Mouse (Mus musculus) adrenal gland, adult 2 months (tissue): ENCODE measurements around the gene Gm10491. TPM values are rescaled to one million over a fixed set of nuclear protein-coding genes. Genes with fewer than 3 reads are reported as not detected.

ENCODE experiments used
- DNase-seq: peaks from one replicate; pipeline ENCODE4 v3.0.0; 2021
- polyA plus RNA-seq: library from polyadenylated mRNA; depleted of rRNA; stranded (reverse); fragments of >200 nt; gene quantifications from 2 replicates; pipeline ENCODE4 v1.2.3, GENCODE M21; 2012; rRNA removed
- total RNA-seq, 2 experiments: library from RNA; stranded (reverse); gene quantifications; 2 replicates each; pipeline ENCODE4 v1.2.3; 2021

The Gm10491 gene
- total and polyA plus RNA-seq, 3 experiments, result not detected

DNA sequence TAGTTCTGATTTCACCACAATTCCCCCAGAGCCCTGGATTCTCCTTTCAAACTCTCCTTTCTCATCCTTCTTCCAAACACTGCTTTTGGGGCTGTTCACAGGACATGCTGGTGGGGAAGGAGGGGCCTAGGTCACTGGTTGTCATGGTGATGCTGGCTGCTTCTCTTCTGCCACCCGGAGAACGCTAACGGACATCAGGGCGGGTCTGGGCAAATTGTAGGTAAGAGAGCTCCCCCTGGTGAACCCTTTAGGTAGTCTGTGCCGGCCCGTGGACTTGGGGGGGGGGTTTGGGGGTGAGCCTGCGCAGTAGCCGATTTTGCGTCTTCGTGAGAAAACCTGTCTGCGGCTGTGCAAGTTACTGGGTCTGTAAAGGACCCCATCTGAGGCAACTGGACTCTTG lies 27.8 kb downstream of the Gm10491 start:
- DNase-seq, result peak; percentile 73

- peak; percentile 33 for DNase-seq
These were observed 29.1 kb downstream of the Gm10491 start for GRCm38 (mm10) chrX:7878495-7878894.

DNA sequence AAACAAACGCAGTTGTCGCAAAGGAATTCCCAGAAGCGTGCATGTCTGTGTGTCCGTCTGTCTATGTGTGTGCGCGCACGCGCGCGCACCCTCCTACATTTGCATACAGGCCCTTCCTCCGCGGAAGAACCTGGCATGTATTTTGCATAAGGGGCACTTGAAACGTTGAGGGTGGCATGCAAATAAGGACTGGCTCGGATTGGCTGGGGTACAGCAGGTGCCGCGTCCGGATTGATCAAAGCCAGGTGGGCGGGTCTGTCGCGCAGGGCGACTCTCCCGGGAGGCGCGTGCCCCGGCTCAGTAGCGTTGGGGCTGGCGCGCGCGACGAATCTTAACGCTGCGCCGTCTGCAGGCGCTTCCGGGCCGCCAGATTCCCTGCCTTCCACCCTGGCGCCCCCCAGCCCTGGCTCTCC lies 29.6 kb downstream of the Gm10491 start, which contains the start of gene Pim2:
TSS of gene Pim2 (plus strand) at position 256 of the 413 bp plus-strand sequence.
- DNase-seq, result peak; percentile 90

GRCm38 (mm10) chrX:7869826-7870225 lies 37.8 kb downstream of the Gm10491 start:
- DNase-seq, result no peak

- no peak for DNase-seq
These were observed 39.1 kb downstream of the Gm10491 start for GRCm38 (mm10) chrX:7868506-7868905.

DNA sequence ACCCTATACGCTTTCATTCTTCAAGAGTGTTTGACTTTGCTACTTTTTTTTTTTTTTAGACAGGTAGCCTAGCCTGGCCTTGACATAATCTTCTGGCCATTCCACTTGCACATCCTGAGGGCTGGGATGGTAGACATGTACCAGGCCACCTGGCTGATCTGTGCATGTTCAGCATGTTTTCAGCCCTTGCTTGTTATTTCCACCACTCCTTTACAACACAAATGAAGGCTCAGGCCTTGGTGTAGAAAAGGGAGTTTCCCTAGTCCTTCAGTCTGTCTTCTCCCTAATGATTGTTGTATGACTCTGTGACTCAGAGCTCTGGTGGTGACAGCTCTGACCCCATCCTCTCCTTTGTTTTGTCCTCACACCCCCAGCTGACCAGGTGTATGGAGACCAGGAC lies 40.5 kb downstream of the Gm10491 start:
- no peak for DNase-seq

DNA sequence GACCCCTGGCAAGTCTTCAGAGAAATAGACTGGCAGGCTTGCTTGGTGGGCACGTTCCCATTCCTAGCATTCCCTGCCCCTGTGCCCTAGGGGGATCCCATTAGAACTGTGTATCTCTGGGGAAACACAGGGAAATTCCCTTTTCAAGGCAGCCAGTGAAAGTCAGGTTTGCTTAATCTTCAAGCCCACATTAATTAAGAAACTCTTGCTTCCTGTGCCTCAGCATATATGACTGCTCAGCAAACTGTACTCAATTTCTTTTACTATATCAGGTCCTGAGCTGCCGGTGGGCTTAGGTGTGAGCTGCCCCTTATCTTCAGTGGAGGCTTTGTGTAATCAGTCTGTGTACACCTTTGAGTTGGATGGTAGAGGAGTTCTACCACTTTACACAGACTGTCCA lies 41.8 kb downstream of the Gm10491 start:
- no peak for DNase-seq

GRCm38 (mm10) chrX:7865343-7865742 lies 42.3 kb downstream of the Gm10491 start:
- DNase-seq, result no peak

DNA sequence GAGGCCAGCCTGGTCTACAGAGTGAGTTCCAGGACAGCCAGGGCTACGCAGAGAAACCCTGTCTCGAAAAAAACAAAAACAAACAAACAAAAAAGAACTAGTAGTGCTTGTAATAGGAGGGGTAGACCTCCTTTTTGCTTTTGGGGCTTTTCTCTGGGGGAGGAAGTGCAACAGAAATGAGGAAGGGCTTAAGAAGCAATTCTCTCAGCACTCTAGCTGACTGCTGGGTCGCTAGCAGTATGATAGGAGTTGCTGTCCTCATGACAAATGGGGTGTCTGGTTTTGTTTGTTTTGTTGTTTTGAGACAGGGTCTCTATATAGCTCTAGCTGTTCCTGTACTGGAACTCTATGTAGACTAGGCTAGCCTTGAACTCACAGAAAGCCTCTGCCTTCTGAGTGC lies 43.1 kb downstream of the Gm10491 start:
- DNase-seq, result no peak

- DNase-seq, result no peak
These were observed 44.5 kb downstream of the Gm10491 start for GRCm38 (mm10) chrX:7863181-7863580.

GRCm38 (mm10) chrX:7859191-7859753 lies 48.4 kb downstream of the Gm10491 start:
- no peak for DNase-seq

Other genes with a start within 250 kb of the Gm10491 start
- 10 to 100 TPM; 72.7 to 93.7 TPM for gene Plp2, start 236.4 kb downstream of the Gm10491 start, total RNA-seq
- gene Plp2, start 236.4 kb downstream of the Gm10491 start, polyA plus RNA-seq, result 87.0 and 88.3 TPM in 2 replicates
- under 1 TPM; 0.35 to 0.76 TPM for gene Magix, start 226.6 kb downstream of the Gm10491 start, total RNA-seq
- 0.77 and 2.5 TPM in 2 replicates for gene Magix, start 226.6 kb downstream of the Gm10491 start, polyA plus RNA-seq
- gene Gpkow, start 210.7 kb downstream of the Gm10491 start, total RNA-seq, result 10 to 100 TPM; 55.7 to 58.4 TPM
- 4.2 and 5.4 TPM in 2 replicates for gene Gpkow, start 210.7 kb downstream of the Gm10491 start, polyA plus RNA-seq
- gene Wdr45, start 193.5 kb downstream of the Gm10491 start, total RNA-seq, result 10 to 100 TPM; 63.7 to 68.0 TPM
- gene Wdr45, start 193.5 kb downstream of the Gm10491 start, polyA plus RNA-seq, result 51.1 and 51.5 TPM in 2 replicates
- gene Gm45208, start 185.6 kb downstream of the Gm10491 start, total RNA-seq, result not detected
- gene Gm45208, start 185.6 kb downstream of the Gm10491 start, polyA plus RNA-seq, result 1.1 and 6.2 TPM in 2 replicates
- gene Praf2, start 179.4 kb downstream of the Gm10491 start, total RNA-seq, result 10 to 100 TPM; 12.9 to 17.9 TPM
- gene Praf2, start 179.4 kb downstream of the Gm10491 start, polyA plus RNA-seq, result 37.3 and 55.0 TPM in 2 replicates
- 1 to 10 TPM; 2.9 to 3.7 TPM for gene Ccdc120, start 156.9 kb downstream of the Gm10491 start, total RNA-seq
- gene Ccdc120, start 156.9 kb downstream of the Gm10491 start, polyA plus RNA-seq, result 11.6 and 12.8 TPM in 2 replicates
- gene Tfe3, start 145.3 kb downstream of the Gm10491 start, total RNA-seq, result 10 to 100 TPM; 45.4 to 59.2 TPM
- 40.7 and 41.3 TPM in 2 replicates for gene Tfe3, start 145.3 kb downstream of the Gm10491 start, polyA plus RNA-seq
- 10 to 100 TPM; 44.7 to 47.8 TPM for gene Gripap1, start 118.1 kb downstream of the Gm10491 start, total RNA-seq
- gene Gripap1, start 118.1 kb downstream of the Gm10491 start, polyA plus RNA-seq, result 18.3 and 19.5 TPM in 2 replicates
- gene Kcnd1, start 85.5 kb downstream of the Gm10491 start, total RNA-seq, result under 1 TPM; 0.86 to 0.92 TPM
- 1.1 and 1.2 TPM in 2 replicates for gene Kcnd1, start 85.5 kb downstream of the Gm10491 start, polyA plus RNA-seq
- gene Otud5, start 66.5 kb downstream of the Gm10491 start, total RNA-seq, result 10 to 100 TPM; 53.9 to 65.8 TPM
- gene Otud5, start 66.5 kb downstream of the Gm10491 start, polyA plus RNA-seq, result 34.5 and 51.6 TPM in 2 replicates
- gene Pim2, start 29.6 kb downstream of the Gm10491 start, total RNA-seq, result 10 to 100 TPM in 1 of 2 experiments, 1 to 10 TPM in 1; 7.3 to 12.6 TPM
- gene Pim2, start 29.6 kb downstream of the Gm10491 start, polyA plus RNA-seq, result 23.0 and 23.7 TPM in 2 replicates
- 10 to 100 TPM; 39.6 to 75.3 TPM for gene Slc35a2, start 23.8 kb downstream of the Gm10491 start, total RNA-seq
- 158 and 186 TPM in 2 replicates for gene Slc35a2, start 23.8 kb downstream of the Gm10491 start, polyA plus RNA-seq
- gene Pqbp1, start 8.6 kb downstream of the Gm10491 start, total RNA-seq, result 100 to 1,000 TPM; 102 to 144 TPM
- 93.3 and 120 TPM in 2 replicates for gene Pqbp1, start 8.6 kb downstream of the Gm10491 start, polyA plus RNA-seq
- gene Timm17b, start 8.5 kb downstream of the Gm10491 start, total RNA-seq, result 100 to 1,000 TPM; 102 to 113 TPM
- gene Timm17b, start 8.5 kb downstream of the Gm10491 start, polyA plus RNA-seq, result 79.3 and 93.5 TPM in 2 replicates
- not detected for gene Gm10490, start 1.7 kb upstream of the Gm10491 start, total RNA-seq
- not detected in 2 replicates for gene Gm10490, start 1.7 kb upstream of the Gm10491 start, polyA plus RNA-seq
- gene Pcsk1n, start 12.0 kb upstream of the Gm10491 start, total RNA-seq, result 10 to 100 TPM; 34.7 to 59.2 TPM
- 223 and 268 TPM in 2 replicates for gene Pcsk1n, start 12.0 kb upstream of the Gm10491 start, polyA plus RNA-seq
- gene Eras, start 20.8 kb upstream of the Gm10491 start, total RNA-seq, result not detected
- not detected in 2 replicates for gene Eras, start 20.8 kb upstream of the Gm10491 start, polyA plus RNA-seq
- gene Hdac6, start 40.1 kb upstream of the Gm10491 start, total RNA-seq, result 10 to 100 TPM; 13.3 to 16.1 TPM
- 23.2 and 25.2 TPM in 2 replicates for gene Hdac6, start 40.1 kb upstream of the Gm10491 start, polyA plus RNA-seq
- gene Gata1, start 70.2 kb upstream of the Gm10491 start, total RNA-seq, result under 1 TPM in 1 of 2 experiments, not detected in 1; 0.48 TPM
- gene Gata1, start 70.2 kb upstream of the Gm10491 start, polyA plus RNA-seq, result 0.12 and 1.7 TPM in 2 replicates
- not detected for gene Glod5, start 110.7 kb upstream of the Gm10491 start, total RNA-seq
- not detected in 2 replicates for gene Glod5, start 110.7 kb upstream of the Gm10491 start, polyA plus RNA-seq
- gene Suv39h1, start 166.9 kb upstream of the Gm10491 start, total RNA-seq, result 10 to 100 TPM in 1 of 2 experiments, 1 to 10 TPM in 1; 9.1 to 11.2 TPM
- gene Suv39h1, start 166.9 kb upstream of the Gm10491 start, polyA plus RNA-seq, result 4.9 and 5.5 TPM in 2 replicates
- 1 to 10 TPM; 2.4 to 3.2 TPM for gene Was, start 182.7 kb upstream of the Gm10491 start, total RNA-seq
- gene Was, start 182.7 kb upstream of the Gm10491 start, polyA plus RNA-seq, result 2.1 and 2.5 TPM in 2 replicates
- gene Wdr13, start 225.1 kb upstream of the Gm10491 start, total RNA-seq, result 10 to 100 TPM; 52.4 to 57.7 TPM
- 213 and 220 TPM in 2 replicates for gene Wdr13, start 225.1 kb upstream of the Gm10491 start, polyA plus RNA-seq
- gene Rbm3, start 238.0 kb upstream of the Gm10491 start, total RNA-seq, result 100 to 1,000 TPM in 1 of 2 experiments, 10 to 100 TPM in 1; 54.5 to 106 TPM
- 28.5 and 30.7 TPM in 2 replicates for gene Rbm3, start 238.0 kb upstream of the Gm10491 start, polyA plus RNA-seq